Mouse (Mus musculus) yolk sac, embryonic 10.5 days (tissue): ENCODE results near the gene Stat5b.

Experiments
- DNase-seq: peaks from one replicate; pipeline ENCODE4 v3.0.0-alpha.2; 2017; ENCODE audit warnings: low spot score

The Stat5b gene

GRCm38 (mm10) chr11:100865618-100866017 lies 15.1 kb upstream of the Stat5b start:
- no peak for DNase-seq

DNA sequence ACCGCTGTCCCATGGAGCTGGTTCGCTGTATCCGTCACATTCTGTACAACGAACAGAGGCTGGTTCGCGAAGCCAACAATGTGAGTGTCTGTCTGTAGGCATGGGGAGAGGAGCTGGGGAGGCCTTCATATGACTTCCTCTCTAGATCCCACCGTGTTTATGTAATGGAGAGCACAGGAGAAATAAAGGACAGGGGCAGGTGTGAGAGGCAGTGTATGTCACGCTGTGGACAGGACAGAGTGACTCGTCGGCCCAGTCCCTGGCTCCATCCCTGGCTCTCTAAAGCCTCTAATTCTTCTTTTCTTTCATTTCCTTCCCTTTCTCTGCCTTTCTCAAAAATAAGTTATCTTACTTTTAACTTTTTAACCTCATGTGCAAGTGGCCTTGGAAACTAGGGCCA lies 12.6 kb upstream of the Stat5b start:
- no peak for DNase-seq

DNA sequence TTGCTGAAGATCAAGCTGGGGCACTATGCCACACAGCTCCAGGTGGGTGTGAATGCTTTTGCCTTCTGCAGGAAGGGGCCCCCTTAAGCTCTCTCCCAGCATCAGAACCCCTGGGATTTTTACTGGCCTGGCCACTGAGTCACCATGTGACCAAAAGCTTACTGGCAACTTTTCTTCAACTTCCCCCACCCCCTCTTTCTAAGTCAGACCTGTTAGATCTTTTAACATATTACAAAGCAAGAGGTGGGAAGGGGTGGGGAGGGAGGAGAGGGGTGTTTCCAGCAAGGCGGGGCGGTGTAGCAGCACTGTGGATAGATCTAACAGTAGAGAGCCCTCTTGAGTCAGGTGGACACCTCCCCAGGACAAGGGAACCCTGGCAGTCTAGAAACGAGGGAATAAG lies 11.3 kb upstream of the Stat5b start:
- DNase-seq: no peak

DNA sequence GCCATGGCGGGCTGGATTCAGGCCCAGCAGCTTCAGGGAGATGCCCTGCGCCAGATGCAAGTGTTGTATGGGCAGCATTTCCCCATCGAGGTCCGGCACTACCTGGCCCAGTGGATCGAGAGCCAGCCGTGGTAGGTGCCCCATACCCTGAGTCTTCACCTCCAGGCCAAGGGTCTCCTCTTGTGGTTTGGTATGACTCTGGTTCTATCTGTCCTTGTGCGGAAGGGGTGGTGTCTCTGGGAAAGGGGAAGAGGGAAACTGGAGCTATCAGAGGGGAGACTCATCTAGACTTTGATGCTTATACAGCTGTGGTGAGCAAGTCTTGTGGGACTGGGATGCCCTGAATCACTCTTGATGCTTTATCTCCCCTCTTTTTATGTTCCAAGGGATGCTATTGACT lies 10.8 kb upstream of the Stat5b start:
- DNase-seq: no peak

DNA sequence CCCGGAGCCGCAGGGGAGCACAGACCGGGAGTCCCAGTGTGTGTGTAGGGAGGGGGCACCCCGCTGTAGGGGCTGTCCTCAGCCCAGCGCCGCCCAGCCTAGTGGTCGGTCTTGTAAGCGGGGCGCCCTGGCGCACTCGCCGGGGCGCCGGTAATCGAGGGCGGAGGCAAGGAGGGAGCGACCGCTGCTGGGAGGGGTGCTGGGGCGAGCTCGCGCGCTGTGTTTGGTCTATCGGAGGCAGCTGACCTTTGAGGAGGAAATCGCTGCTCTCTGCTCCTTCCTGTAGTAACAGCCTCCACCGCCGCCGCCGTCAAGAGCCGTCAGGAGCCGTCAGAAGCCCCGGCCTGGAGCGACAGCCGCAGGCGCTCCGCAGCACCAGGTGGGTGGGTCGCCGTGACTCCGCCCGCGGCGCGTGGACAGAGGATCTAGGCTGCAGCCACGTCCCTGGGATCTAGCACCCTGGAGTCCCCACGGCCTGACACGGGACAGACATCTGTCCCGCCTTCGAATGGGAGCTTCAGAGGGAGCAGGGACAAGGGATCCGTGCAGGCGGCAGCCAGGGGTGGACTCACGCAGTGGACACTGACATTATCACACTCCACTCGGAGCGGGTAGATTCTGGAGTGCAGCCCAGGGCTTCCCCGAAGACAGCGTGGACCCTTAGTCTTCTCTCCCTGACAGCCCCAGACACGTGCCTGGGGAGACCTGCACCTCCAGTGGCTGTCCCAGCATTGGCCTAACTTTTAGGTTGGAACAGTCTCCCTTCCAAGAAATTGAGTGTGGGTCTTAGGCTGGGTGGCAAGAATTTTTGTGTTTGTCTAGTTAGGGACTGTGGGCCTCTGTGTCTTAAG lies 9.9 kb upstream of the Stat5b start:
- peak; percentile 90 for DNase-seq

DNA sequence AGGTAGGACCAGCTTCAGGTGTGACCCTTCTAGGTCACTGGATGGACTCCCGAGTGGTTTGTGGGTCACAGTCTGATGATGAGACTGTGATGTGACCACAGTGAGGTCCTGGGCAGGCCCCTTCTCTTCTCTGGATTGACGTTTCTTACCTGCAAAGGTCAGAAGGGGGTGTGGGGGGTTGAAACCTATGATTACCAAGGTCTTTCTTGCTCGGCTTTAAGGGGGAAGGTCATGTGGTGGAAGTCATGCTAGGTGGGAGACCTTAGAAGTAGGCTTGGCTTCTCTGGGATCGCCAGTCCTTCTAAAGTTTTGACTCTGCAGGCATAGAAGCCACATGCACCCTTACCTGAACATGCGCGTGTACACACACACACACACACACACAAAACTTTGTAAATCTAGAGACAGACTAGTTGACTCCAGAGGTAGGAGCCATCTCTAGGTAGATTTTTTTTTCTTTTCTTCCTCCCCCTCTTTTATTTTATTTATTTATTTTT lies 9.1 kb upstream of the Stat5b start:
- no peak for DNase-seq

DNA sequence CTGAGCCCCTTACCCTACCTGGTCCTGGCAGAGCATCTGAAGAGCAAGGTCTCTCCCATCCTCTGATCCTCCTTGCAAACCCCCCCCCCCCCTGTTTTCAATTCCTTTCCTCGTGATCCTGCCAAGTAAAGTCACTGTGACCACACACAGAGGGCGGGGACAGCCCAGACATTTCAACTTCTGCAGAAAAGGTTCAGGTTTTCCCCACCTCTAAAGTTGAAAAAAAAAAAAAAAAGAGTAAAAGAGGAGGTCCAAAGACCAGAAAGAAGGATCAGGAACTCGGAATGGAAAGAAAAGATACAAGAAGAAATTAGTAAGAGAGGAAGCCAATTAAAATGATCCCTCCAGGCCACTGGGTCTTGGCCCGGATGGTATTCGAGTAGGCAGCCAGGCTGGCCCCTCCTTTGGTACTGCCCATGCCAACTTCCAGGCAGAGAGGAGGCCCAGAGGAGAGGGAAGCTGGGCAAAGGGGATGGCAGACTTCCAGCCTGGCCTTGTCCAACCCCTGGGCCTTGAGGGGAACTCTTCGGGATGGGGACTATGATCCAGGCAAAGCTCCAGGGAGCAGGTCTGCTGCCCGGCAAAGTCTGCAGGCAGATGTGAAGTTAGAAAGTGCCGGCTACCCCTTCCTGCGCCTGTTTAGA lies 8.5 kb upstream of the Stat5b start, which contains the start of gene Stat5a:
Gene Stat5a (plus strand): TSS at position 417 of the 644 bp plus-strand sequence.
- no peak for DNase-seq

DNA sequence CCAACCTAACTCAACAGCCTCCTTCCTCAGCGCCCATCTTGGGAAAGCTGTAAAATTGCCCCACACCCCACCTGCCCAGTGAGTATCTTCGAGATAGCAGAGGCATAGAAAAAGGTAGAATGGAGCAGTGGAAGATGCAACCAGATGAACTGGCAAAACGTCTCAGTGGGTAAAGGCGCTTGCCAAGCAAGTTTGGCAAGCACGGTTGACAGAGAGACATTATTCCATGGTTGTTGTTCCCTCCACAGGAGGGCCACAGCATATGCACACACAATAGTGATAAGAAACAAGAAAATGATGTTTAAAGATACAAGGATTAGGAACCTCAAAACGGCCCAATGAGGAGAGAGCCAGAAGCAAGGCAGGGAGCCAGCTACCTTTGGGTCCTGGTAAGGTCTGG lies 7.4 kb upstream of the Stat5b start:
- no peak for DNase-seq

DNA sequence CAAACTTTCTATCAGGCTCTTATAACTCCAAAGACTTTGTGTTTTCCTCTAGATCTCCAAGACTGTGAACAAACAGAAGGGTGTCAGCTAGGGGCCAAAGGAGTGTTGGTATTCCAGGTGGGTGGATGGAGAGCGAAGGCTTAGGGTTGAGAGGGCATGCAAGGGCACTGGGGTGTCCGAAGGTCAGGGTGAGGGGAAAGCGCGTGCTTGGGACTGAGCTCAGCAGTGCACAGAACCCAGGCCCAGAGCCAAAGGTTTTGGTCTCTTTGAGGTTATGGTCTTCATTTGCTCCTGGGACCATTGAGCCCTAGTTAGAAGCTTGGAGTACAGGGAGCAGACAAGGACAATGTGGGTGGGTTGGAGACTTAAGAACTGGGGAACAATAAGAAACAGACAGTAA lies 4.7 kb upstream of the Stat5b start:
- DNase-seq: no peak

DNA sequence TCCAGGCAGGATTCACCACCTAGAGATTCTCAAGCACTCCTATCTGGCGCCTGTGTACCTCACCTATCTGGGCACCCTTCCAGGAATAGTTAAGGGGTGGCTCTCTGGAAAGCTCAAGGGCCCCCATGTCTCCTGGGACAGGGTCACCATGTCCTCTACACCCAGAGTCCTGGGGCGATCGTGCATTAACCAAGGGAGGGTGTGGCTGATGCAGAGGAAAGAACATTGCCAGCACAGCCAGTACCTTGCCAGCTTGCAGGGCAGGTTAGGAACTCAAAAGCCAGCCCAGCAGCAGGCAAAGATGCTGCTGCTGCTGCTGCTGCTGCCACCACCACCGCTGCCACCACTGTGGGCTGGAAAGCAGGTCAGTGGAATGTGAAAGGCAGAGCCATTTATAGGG lies 3.7 kb upstream of the Stat5b start:
- DNase-seq: no peak

DNA sequence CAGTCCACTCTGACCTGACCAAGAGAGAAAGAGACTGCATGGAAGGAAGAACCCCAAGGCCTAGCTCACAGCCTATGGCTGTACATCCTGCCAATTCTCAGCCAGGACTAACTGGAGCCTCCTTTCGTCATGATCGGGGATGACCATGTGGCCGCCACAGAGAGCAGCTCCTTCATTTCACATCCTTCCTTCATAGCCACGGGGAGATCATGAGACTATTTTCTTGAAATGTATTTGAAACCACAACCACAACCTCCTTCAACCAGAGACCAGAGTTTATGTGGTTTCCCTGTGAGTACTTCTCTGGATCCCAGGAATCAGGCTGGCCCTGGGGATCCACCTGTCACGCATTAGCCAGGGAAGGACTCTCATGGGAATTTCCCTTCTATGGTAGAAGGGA lies 2.5 kb upstream of the Stat5b start:
- DNase-seq: no peak

DNA sequence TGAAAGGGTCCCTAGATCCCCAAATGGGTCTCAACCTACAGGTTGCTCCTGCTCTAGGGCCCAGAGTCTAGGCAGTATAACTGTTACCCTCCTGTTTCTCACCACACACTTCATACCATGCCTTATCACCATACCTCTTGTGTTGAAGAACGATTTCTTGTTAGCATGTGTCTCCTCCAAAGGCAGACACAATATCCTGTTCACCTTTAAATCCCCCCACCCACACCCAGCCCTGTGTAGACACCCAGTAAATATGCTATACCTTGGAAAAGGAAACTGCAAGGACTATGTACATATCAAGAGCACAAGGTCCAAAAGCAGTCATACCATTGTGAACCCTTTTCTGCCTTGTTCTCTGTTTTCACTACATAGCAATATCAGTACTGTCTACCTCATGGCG lies 1.6 kb upstream of the Stat5b start:
- no peak for DNase-seq

GRCm38 (mm10) chr11:100850778-100851528 lies 429 bp upstream of the Stat5b start:
- DNase-seq: peak; percentile 86

GRCm38 (mm10) chr11:100849456-100850037 lies 977 bp downstream of the Stat5b start:
- peak; percentile 27 for DNase-seq

DNA sequence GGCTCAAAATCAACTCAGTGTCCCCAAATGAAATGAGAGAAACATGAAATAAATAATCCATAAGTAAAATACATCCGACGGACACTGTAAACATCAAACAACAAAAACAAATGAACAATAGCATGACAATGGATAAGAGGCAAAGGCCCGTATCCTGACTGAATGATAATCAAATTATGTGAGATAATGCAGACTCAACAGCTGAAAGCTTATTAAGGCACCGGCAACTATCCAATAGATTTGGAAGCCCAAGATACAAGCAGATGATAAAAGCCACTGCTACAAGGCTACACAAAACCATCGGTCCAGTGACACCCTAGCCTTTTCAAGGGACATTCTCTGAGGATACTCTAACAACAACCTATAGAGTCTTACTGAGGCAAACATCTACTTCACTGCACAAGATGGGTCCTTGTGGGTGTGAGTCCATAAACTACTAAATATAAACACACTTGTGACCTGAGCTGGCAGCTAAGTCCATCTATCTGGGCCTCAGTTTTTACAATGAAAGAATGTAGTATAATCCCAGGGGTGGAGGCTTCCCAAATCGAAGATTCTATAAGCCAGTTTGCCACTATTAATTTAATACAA lies 1.6 kb downstream of the Stat5b start:
- no peak for DNase-seq

DNA sequence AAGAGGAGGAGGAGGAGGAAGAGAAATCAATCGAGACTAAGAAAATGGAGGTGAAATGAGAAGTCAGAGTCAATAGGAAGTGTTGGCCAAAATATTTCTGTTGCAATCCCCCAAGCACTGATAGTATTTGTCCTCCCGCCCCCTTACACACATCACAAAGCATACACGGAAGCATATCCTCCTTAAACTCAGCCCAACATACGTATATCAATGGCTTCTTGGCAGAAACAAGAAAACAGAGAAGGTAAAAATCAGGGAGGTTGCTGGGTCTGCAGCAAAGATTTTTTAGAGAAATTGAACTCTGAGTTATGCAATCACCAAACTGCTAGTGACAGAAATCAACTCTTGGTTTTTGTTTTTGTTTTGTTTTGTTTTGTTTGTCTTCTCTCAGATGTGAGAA lies 2.4 kb downstream of the Stat5b start:
- no peak for DNase-seq

- DNase-seq: no peak
Observed at GRCm38 (mm10) chr11:100847572-100847971, 3.0 kb downstream of the Stat5b start.

DNA sequence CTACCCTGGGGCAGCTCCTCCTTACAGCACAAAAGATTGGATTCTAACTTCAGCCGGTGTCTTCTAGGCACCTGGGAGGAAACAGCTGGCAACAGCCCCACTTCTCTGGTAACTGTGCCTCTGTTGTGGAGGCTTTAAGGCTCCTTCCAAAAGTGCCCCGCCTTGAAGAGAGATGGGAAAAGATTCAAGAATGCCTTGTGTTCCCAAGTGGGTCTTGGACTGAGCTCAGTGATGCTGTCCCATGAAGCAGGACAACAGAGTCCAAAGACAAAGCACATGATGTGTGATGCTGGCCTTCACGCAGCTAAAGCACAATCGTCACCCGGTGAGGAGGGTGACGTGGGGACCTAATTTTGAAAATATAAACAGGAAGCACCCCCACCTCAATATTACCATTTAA lies 4.7 kb downstream of the Stat5b start:
- DNase-seq: no peak

DNA sequence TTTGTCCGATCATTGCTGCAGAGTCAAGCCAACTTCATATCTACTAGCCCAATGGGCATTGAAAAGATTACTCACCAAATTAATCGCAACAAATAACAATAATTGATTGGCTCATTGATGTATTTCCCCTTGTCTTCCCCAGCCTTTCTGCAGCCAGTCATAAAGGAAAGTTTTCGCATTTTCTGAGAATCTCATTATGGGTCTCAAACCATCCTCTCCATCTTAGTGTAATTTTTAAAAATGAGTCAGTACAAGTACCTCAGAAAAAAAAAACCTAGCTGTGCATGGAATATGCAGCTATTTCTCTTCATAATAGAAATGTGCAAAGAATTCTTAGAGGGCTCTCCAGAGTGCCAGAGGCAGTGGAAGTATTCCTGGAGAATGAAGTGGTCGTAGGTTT lies 6.4 kb downstream of the Stat5b start:
- no peak for DNase-seq

GRCm38 (mm10) chr11:100843070-100843669 lies 7.4 kb downstream of the Stat5b start:
- DNase-seq: no peak

- peak; percentile 54 for DNase-seq
Observed at GRCm38 (mm10) chr11:100842025-100842424, 8.5 kb downstream of the Stat5b start.
